Mouse (Mus musculus) mouse embryonic stem cell (cell line): ENCODE measurements around the gene Sec23a.
"Not testable (repeated sequence)": the region's sequence is repeated elsewhere in the genome, so short reads cannot be mapped to it uniquely, and the experiment has no call there.

Source experiments
- in situ Hi-C, 2 experiments: fragments of 300-500 bp; cut with MboI; formaldehyde crosslinking; loops; 1 replicate in 1 of 2; 3 replicates in 1 of 2; pipeline ENCODE4 v1.14.3; 2019 to 2020; ENCODE audit warnings: low sequenced_read_pairs in 2 of 2, low pct_unique_long_range_greater_than_20kb in 1 of 2, mixed read lengths in 1 of 2; ENCODE audit not compliant: unreplicated experiment in 1 of 2

The Sec23a gene

GRCm38 (mm10) chr12:59011275-59011843, 458 bp downstream of the Sec23a start:
- in situ Hi-C loops = no loop called here

- in situ Hi-C loops = no loop called here
Measured at GRCm38 (mm10) chr12:59010482-59010881, 1.3 kb downstream of the Sec23a start.

GRCm38 (mm10) chr12:58985766-58986165, 26.1 kb downstream of the Sec23a start:
- in situ Hi-C loops = no loop called here

GRCm38 (mm10) chr12:58981178-58981661, 30.6 kb downstream of the Sec23a start:
- in situ Hi-C loops = not testable (repeated sequence)

- in situ Hi-C loops = no loop called here
Measured at GRCm38 (mm10) chr12:58976966-58977365, 34.9 kb downstream of the Sec23a start.

GRCm38 (mm10) chr12:58964583-58964982, 47.2 kb downstream of the Sec23a start:
- in situ Hi-C loops = no loop called here

GRCm38 (mm10) chr12:58960844-58961243, 51.0 kb downstream of the Sec23a start:
- in situ Hi-C loops = no loop called here

GRCm38 (mm10) chr12:58956624-58957023, 55.2 kb downstream of the Sec23a start:
- in situ Hi-C loops = no loop called here

GRCm38 (mm10) chr12:58956162-58956561, 55.7 kb downstream of the Sec23a start:
- in situ Hi-C loops = no loop called here

- in situ Hi-C loops = no loop called here
Measured at GRCm38 (mm10) chr12:58947879-58948278, 63.9 kb downstream of the Sec23a start.

GRCm38 (mm10) chr12:58947231-58947630, 64.6 kb downstream of the Sec23a start:
- in situ Hi-C loops = no loop called here

- in situ Hi-C loops = no loop called here
Measured at GRCm38 (mm10) chr12:58942544-58942943, 69.3 kb downstream of the Sec23a start.

GRCm38 (mm10) chr12:58934580-58934979, 77.2 kb downstream of the Sec23a start:
- in situ Hi-C loops = no loop called here

- in situ Hi-C loops = loop anchor here in 1 of 2 experiments (25.0 kb wide), 1 partner anchor 1088 kb away; no protein-coding TSS in a partner anchor
Measured at GRCm38 (mm10) chr12:58924996-58925395, 86.8 kb downstream of the Sec23a start.

- in situ Hi-C loops = loop anchor here in 1 of 2 experiments (25.0 kb wide), 1 partner anchor 1087 kb away; no protein-coding TSS in a partner anchor
Measured at GRCm38 (mm10) chr12:58924025-58924424, 87.8 kb downstream of the Sec23a start.

GRCm38 (mm10) chr12:58920775-58921174, 91.0 kb downstream of the Sec23a start:
- in situ Hi-C loops = loop anchor here in 1 of 2 experiments (25.0 kb wide), 1 partner anchor 1083 kb away; no protein-coding TSS in a partner anchor

GRCm38 (mm10) chr12:58919516-58919915, 92.3 kb downstream of the Sec23a start:
- in situ Hi-C loops = loop anchor here in 1 of 2 experiments (25.0 kb wide), 1 partner anchor 1082 kb away; no protein-coding TSS in a partner anchor

- in situ Hi-C loops = loop anchor here in 1 of 2 experiments (25.0 kb wide), 1 partner anchor 1073 kb away; no protein-coding TSS in a partner anchor
Measured at GRCm38 (mm10) chr12:58909826-58910225, 102.0 kb downstream of the Sec23a start.
